Mouse (Mus musculus) left cerebral cortex, postnatal 10 days (tissue): ENCODE results near the gene Mta2. TPM values are rescaled to one million over a fixed set of nuclear protein-coding genes. Genes with fewer than 3 reads are reported as not detected.
A peak's percentile ranks its signal among the peaks of the same experiment; 100 is the strongest.

ENCODE experiments used
- DNase-seq, 2 experiments: peaks; one replicate each; pipeline ENCODE4 v3.0.0; 2021 to 2022; ENCODE audit warnings: low spot score in 2 of 2, mixed read lengths in 1 of 2; ENCODE audit errors: extremely low spot score in 1 of 2
- intact Hi-C: fragments of 180-260 bp; cut with DNase I; formaldehyde crosslinking; loops from one replicate; pipeline ENCODE4 v1.15.1; 2025
- total RNA-seq, 2 experiments: library from RNA; stranded (reverse); gene quantifications; 2 replicates each; pipeline ENCODE4 v1.2.3; 2021

The Mta2 gene
- total RNA-seq, 2 experiments from 2014 or later, result 50.2 to 52.4 TPM

GRCm38 (mm10) chr19:8926766-8927165 is 14.9 kb upstream of the Mta2 start:
- DNase-seq, result peak in 1 of 2 experiments; percentile 40
- intact Hi-C loops, result no loop called here

- intact Hi-C loops, result no loop called here
Measured at GRCm38 (mm10) chr19:8927891-8928525, 13.7 kb upstream of the Mta2 start.

GRCm38 (mm10) chr19:8928689-8929223 is 12.9 kb upstream of the Mta2 start:
- intact Hi-C loops, result no loop called here
- DNase-seq, result peak in 1 of 2 experiments; percentile 36

More at GRCm38 (mm10) chr19:8927891-8928525, 13.7 kb upstream of the Mta2 start:
- no peak for DNase-seq

- intact Hi-C loops, result no loop called here
- peak in 1 of 2 experiments; percentile 92 for DNase-seq
Measured at GRCm38 (mm10) chr19:8929224-8930088, 12.2 kb upstream of the Mta2 start, which contains the start of the genes Rom1 and Eml3. Rom1 (minus strand) TSS chr19:8929356. Eml3 (plus strand) TSS chr19:8929552.

GRCm38 (mm10) chr19:8930117-8930516 is 11.6 kb upstream of the Mta2 start:
- intact Hi-C loops, result no loop called here

GRCm38 (mm10) chr19:8930771-8931170 is 10.9 kb upstream of the Mta2 start:
- DNase-seq, result no peak
- intact Hi-C loops, result no loop called here

More at GRCm38 (mm10) chr19:8930117-8930516, 11.6 kb upstream of the Mta2 start:
- DNase-seq, result no peak

- no peak for DNase-seq
- intact Hi-C loops, result no loop called here
Measured at GRCm38 (mm10) chr19:8936736-8937135, 4.9 kb upstream of the Mta2 start.

- intact Hi-C loops, result no loop called here
- DNase-seq, result no peak
Measured at GRCm38 (mm10) chr19:8940526-8941133, 1.0 kb upstream of the Mta2 start.

- intact Hi-C loops, result no loop called here
- no peak for DNase-seq
Measured at GRCm38 (mm10) chr19:8941136-8941514, 550 bp upstream of the Mta2 start.

GRCm38 (mm10) chr19:8942276-8942964 is 745 bp downstream of the Mta2 start:
- intact Hi-C loops, result no loop called here

GRCm38 (mm10) chr19:8943047-8943446 is 1.4 kb downstream of the Mta2 start:
- DNase-seq, result no peak
- intact Hi-C loops, result no loop called here

More at GRCm38 (mm10) chr19:8942276-8942964, 745 bp downstream of the Mta2 start:
- no peak for DNase-seq

GRCm38 (mm10) chr19:8944062-8944461 is 2.4 kb downstream of the Mta2 start:
- no peak for DNase-seq
- intact Hi-C loops, result no loop called here

- intact Hi-C loops, result no loop called here
- peak in 1 of 2 experiments; percentile 91 for DNase-seq
Measured at GRCm38 (mm10) chr19:8944750-8945149, 3.1 kb downstream of the Mta2 start.

- DNase-seq, result no peak
- intact Hi-C loops, result no loop called here
Measured at GRCm38 (mm10) chr19:8945251-8945650, 3.6 kb downstream of the Mta2 start.

GRCm38 (mm10) chr19:8946929-8947328 is 5.3 kb downstream of the Mta2 start:
- intact Hi-C loops, result no loop called here
- DNase-seq, result no peak

GRCm38 (mm10) chr19:8950190-8950589 is 8.5 kb downstream of the Mta2 start:
- intact Hi-C loops, result no loop called here
- no peak for DNase-seq

GRCm38 (mm10) chr19:8952241-8952640 is 10.6 kb downstream of the Mta2 start:
- peak; percentile 25 to 47 for DNase-seq
- intact Hi-C loops, result no loop called here

- peak; percentile 90 to 97 for DNase-seq
- intact Hi-C loops, result no loop called here
Measured at GRCm38 (mm10) chr19:8953135-8954039, 11.7 kb downstream of the Mta2 start, which contains the start of gene Tut1. Tut1 (plus strand) TSS chr19:8953847.
